Mouse (Mus musculus) MEL (cell line): ENCODE results near the gene Lmtk3.

Source experiments
- CTCF ChIP-seq, 3 experiments: IDR thresholded peaks in 2 of 3; conservative IDR thresholded peaks in 1 of 3; 2 replicates each; pipeline ENCODE4 v1.5.1; 2011 to 2012; ENCODE audit warnings: low read length in 3 of 3, low read depth in 2 of 3, mild to moderate bottlenecking in 2 of 3, improper control_type of control experiment in 1 of 3, inconsistent platforms in 1 of 3, mixed read lengths in 1 of 3, moderate library complexity in 1 of 3; ENCODE audit not compliant: control insufficient read depth in 1 of 3, insufficient read depth in 1 of 3, poor library complexity in 1 of 3, severe bottlenecking in 1 of 3
- ETS1 ChIP-seq: IDR thresholded peaks from 2 replicates; pipeline ENCODE4 v1.6.1; 2012; ENCODE audit warnings: low read depth, mild to moderate bottlenecking, inconsistent platforms, low read length, improper control_type of control experiment, moderate library complexity
- MXI1 ChIP-seq: IDR thresholded peaks from 2 replicates; pipeline ENCODE4 v1.6.1; 2011; ENCODE audit warnings: mild to moderate bottlenecking, low read depth, low read length, improper control_type of control experiment
- POLR2A ChIP-seq, 2 experiments: IDR thresholded peaks; 2 replicates each; pipeline ENCODE4 v1.6.1; 2011 to 2012; ENCODE audit warnings: low read length in 2 of 2, mild to moderate bottlenecking in 2 of 2, control low read depth in 1 of 2, improper control_type of control experiment in 1 of 2, low read depth in 1 of 2, moderate library complexity in 1 of 2; ENCODE audit not compliant: control insufficient read depth in 1 of 2, insufficient read depth in 1 of 2, poor library complexity in 1 of 2
- TCF12 ChIP-seq: IDR thresholded peaks from 2 replicates; pipeline ENCODE4 v1.6.1; 2014; ENCODE audit warnings: low read depth, mild to moderate bottlenecking, inconsistent platforms, low read length, improper control_type of control experiment, moderate library complexity

DNA sequence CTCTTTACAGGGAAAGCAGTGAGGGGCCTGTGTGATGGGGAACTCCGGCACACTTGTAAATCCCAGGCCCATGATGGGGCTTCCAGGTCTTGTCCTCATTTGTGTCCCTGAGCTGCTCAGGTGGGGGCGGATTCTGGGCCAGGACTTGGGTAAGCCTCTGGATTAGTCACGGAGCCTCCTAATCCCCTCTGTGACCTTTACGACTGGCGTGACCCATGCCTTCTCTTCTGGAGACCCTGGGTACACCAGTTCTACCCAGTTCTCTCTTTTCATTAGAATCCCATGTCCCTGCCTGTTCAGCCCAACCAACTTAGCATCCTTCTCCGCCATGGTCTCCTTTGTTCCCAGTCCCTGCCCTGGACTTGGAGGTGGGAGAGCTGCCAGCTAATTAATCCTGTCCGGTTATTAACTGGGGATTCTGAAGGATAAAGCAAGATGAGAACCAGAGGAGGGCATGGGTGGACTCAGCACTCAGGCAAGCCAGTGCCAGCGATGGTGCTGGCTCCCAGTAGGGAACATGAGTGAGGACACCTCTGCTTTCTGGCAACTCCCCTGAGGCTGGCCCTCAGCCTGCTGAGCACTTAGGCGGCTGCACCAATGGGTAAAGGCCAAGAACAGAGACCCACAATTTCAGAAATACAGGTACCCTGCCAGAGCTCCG is 31.9 kb downstream of the Lmtk3 start:
- no peak for TF ChIP-seq POLR2A (IDR thresholded peaks at IDR 0.05; ENCODE audit: control insufficient read depth in 1 of 2, insufficient read depth in 1 of 2, low read depth in 1 of 2, low read length in 2 of 2, poor library complexity in 1 of 2)
- no peak for TF ChIP-seq ETS1
- TF ChIP-seq CTCF (IDR thresholded peaks at IDR 0.05 in 2 of 3, conservative IDR thresholded peaks at IDR 0.05 in 1 of 3; ENCODE audit: control insufficient read depth in 1 of 3, insufficient read depth in 1 of 3, low read depth in 2 of 3, low read length in 3 of 3, poor library complexity in 1 of 3, severe bottlenecking in 1 of 3): no peak
- TF ChIP-seq MXI1: no peak
- TF ChIP-seq TCF12: no peak
